Mouse (Mus musculus) testis, adult 2 months (tissue): Measurements from ENCODE around the gene Grifin.

Source experiments
- CTCF ChIP-seq: fragments of 200-500 bp; IDR thresholded peaks from 2 replicates; pipeline ENCODE4 v1.5.1; 2012; ENCODE audit warnings: low read depth, mild to moderate bottlenecking, inconsistent platforms, low read length, moderate library complexity; ENCODE audit not compliant: control insufficient read depth, insufficient read depth, insufficient replicate concordance
- POLR2A ChIP-seq: fragments of 200-500 bp; IDR thresholded peaks from 2 replicates; pipeline ENCODE4 v1.6.1; 2012; ENCODE audit warnings: low read depth, mild to moderate bottlenecking, inconsistent platforms, low read length, moderate library complexity; ENCODE audit not compliant: control insufficient read depth

DNA sequence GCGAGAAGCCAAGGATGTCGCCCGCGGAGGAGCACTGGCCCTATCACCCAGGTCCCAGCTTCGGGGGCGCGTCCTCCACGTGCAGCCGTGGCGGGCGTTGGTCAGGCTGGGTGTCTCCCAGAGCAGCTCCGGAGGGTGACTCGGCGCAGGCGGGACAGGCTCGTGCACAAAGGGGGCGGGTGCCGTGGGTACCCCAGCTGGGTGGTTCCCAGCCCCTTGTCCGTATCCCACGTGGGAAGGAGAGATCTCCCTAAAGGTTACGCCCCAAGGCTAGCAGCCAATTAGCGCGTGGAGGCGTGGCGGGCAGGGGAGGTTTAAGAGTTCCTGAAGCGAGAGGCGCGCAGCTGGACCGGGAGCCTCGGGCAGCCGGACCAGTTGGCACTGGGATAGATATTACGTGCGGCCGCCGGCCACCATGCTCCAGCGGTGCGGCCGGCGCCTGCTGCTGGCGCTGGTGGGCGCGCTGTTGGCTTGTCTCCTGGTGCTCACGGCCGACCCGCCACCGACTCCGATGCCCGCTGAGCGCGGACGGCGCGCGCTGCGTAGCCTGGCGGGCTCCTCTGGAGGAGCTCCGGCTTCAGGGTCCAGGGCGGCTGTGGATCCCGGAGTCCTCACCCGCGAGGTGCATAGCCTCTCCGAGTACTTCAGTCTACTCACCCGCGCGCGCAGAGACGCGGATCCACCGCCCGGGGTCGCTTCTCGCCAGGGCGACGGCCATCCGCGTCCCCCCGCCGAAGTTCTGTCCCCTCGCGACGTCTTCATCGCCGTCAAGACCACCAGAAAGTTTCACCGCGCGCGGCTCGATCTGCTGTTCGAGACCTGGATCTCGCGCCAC lies 42.3 kb upstream of the Grifin start, which contains the start of gene Lfng:
- TF ChIP-seq POLR2A (peak; percentile 2), CTCF (no peak)
